Mouse (Mus musculus) kidney, postnatal 14 days (tissue): ENCODE results near the gene Kcnq5.
"Not testable (repeated sequence)": the region's sequence is repeated elsewhere in the genome, so short reads cannot be mapped to it uniquely, and the experiment has no call there.

ENCODE experiments used
- DNase-seq: peaks from one replicate; pipeline ENCODE4 v3.0.0; 2022; ENCODE audit warnings: mixed read lengths

The Kcnq5 gene

GRCm38 (mm10) chr1:21622455-21622854 lies 339.3 kb downstream of the Kcnq5 start:
- DNase-seq = no peak

- DNase-seq = no peak
These were observed 339.7 kb downstream of the Kcnq5 start for GRCm38 (mm10) chr1:21622039-21622438.

- DNase-seq = no peak
These were observed 343.0 kb downstream of the Kcnq5 start for GRCm38 (mm10) chr1:21618712-21619111.

- no peak for DNase-seq
These were observed 345.1 kb downstream of the Kcnq5 start for GRCm38 (mm10) chr1:21616666-21617065.

- DNase-seq = no peak
These were observed 347.8 kb downstream of the Kcnq5 start for GRCm38 (mm10) chr1:21613933-21614332.

- no peak for DNase-seq
These were observed 357.7 kb downstream of the Kcnq5 start for GRCm38 (mm10) chr1:21604003-21604402.

- DNase-seq = no peak
These were observed 359.2 kb downstream of the Kcnq5 start for GRCm38 (mm10) chr1:21602567-21602966.

- DNase-seq = no peak
These were observed 361.1 kb downstream of the Kcnq5 start for GRCm38 (mm10) chr1:21600606-21601005.

- no peak for DNase-seq
These were observed 367.9 kb downstream of the Kcnq5 start for GRCm38 (mm10) chr1:21593872-21594271.

- DNase-seq = not testable (repeated sequence)
These were observed 394.3 kb downstream of the Kcnq5 start for GRCm38 (mm10) chr1:21567397-21567796.

GRCm38 (mm10) chr1:21554630-21555029 lies 407.1 kb downstream of the Kcnq5 start:
- no peak for DNase-seq

GRCm38 (mm10) chr1:21552715-21553114 lies 409.0 kb downstream of the Kcnq5 start:
- no peak for DNase-seq

- DNase-seq = no peak
These were observed 417.8 kb downstream of the Kcnq5 start for GRCm38 (mm10) chr1:21543909-21544308.

GRCm38 (mm10) chr1:21539486-21539885 lies 422.3 kb downstream of the Kcnq5 start:
- no peak for DNase-seq

- DNase-seq = no peak
These were observed 430.9 kb downstream of the Kcnq5 start for GRCm38 (mm10) chr1:21530823-21531222.

- DNase-seq = no peak
These were observed 439.7 kb downstream of the Kcnq5 start for GRCm38 (mm10) chr1:21521995-21522394.

- no peak for DNase-seq
These were observed 440.3 kb downstream of the Kcnq5 start for GRCm38 (mm10) chr1:21521475-21521874.

- DNase-seq = no peak
These were observed 441.6 kb downstream of the Kcnq5 start for GRCm38 (mm10) chr1:21520116-21520645.

GRCm38 (mm10) chr1:21506665-21507064 lies 455.1 kb downstream of the Kcnq5 start:
- no peak for DNase-seq

GRCm38 (mm10) chr1:21499815-21500534 lies 461.8 kb downstream of the Kcnq5 start:
- DNase-seq = no peak

- DNase-seq = no peak
These were observed 465.4 kb downstream of the Kcnq5 start for GRCm38 (mm10) chr1:21496307-21496706.

- DNase-seq = no peak
These were observed 473.1 kb downstream of the Kcnq5 start for GRCm38 (mm10) chr1:21488645-21489044.

GRCm38 (mm10) chr1:21486266-21486665 lies 475.5 kb downstream of the Kcnq5 start:
- DNase-seq = no peak

- DNase-seq = no peak
These were observed 492.4 kb downstream of the Kcnq5 start for GRCm38 (mm10) chr1:21469311-21469710.

GRCm38 (mm10) chr1:21466431-21466830 lies 495.3 kb downstream of the Kcnq5 start:
- no peak for DNase-seq
